Mouse (Mus musculus) forebrain, embryonic 14.5 days (tissue): ENCODE measurements around the gene Atp5f1. TPM values are rescaled to one million over a fixed set of nuclear protein-coding genes. Genes with fewer than 3 reads are reported as not detected.

Experiments
- ATAC-seq: fragments of 200-750 bp; cut with Nextera tagmentation; 2 replicates; pipeline ENCODE4 v1.8.0; 2017; ENCODE audit warnings: mild to moderate bottlenecking, moderate library complexity
- DNase-seq: peaks from one replicate; pipeline ENCODE4 v3.0.0-alpha.2; 2015; ENCODE audit warnings: low spot score
- H3K27ac ChIP-seq: fragments of 300-500 bp; sonication (generic); 2 replicates; pipeline ENCODE4 v1.5.1; 2014; ENCODE audit warnings: low read depth, mild to moderate bottlenecking, control low read depth, low read length, moderate library complexity
- H3K27me3 ChIP-seq: fragments of 300-500 bp; sonication (generic); replicated peaks from 2 replicates; pipeline ENCODE4 v1.6.1; 2014; ENCODE audit warnings: low read length, control low read depth, mixed read lengths; ENCODE audit not compliant: control insufficient read depth, insufficient read depth
- H3K36me3 ChIP-seq: fragments of 300-500 bp; sonication (generic); 2 replicates; pipeline ENCODE4 v1.6.1; 2014; ENCODE audit warnings: low read length, control low read depth; ENCODE audit not compliant: control insufficient read depth, insufficient read depth
- H3K4me1 ChIP-seq: fragments of 300-500 bp; sonication (generic); 2 replicates; pipeline ENCODE4 v1.6.1; 2014; ENCODE audit warnings: antibody characterized with exemption, low read length, control low read depth; ENCODE audit not compliant: control insufficient read depth, insufficient read depth
- H3K4me2 ChIP-seq: fragments of 300-500 bp; sonication (generic); 2 replicates; pipeline ENCODE4 v1.6.1; 2014; ENCODE audit warnings: mild to moderate bottlenecking, control low read depth, low read length
- H3K4me3 ChIP-seq: fragments of 300-500 bp; sonication (generic); 2 replicates; pipeline ENCODE4 v1.5.1; 2014; ENCODE audit warnings: low read depth, low read length, control low read depth
- H3K9ac ChIP-seq: fragments of 300-500 bp; sonication (generic); 2 replicates; pipeline ENCODE4 v1.6.1; 2014; ENCODE audit warnings: mild to moderate bottlenecking, low read length, control low read depth, moderate library complexity
- H3K9me3 ChIP-seq: fragments of 300-500 bp; sonication (generic); replicated peaks from 2 replicates; pipeline ENCODE4 v1.6.1; 2016; ENCODE audit warnings: low read length, control low read depth, mixed read lengths; ENCODE audit not compliant: control insufficient read depth
- WGBS: fragments of 180-500 bp; shearing (Covaris S2); extraction: QIAGEN DNeasy Blood & Tissue Kit; methylation state at CpG from one replicate; pipeline ENCODE4 v1.1.7; 2014; 5-methylcytosine and 5-hydroxymethylcytosine counted together
- polyA plus RNA-seq: library from polyadenylated mRNA; unstranded; fragments of >200 nt; fragmentation: Nextera tagmentation; extraction: Ambion mirVana; gene quantifications from 2 replicates; pipeline ENCODE4 v1.2.1, GENCODE M21; 2014

The Atp5f1 gene
- polyA plus RNA-seq, 1 experiment from 2014 or later = 581 TPM

- DNase-seq (peak; percentile 7), ATAC-seq (no peak)
- H3K4me2 ChIP-seq = no peak overlapping the region
- 76% methylated on average over 5 of the region's 5 CpGs for WGBS
- no peaks in the 10 kb centered on the region for H3K4me1 ChIP-seq
- no peak overlapping the region for H3K27ac ChIP-seq
- no peaks in the 10 kb centered on the region for H3K9me3 ChIP-seq
- no peak overlapping the region for H3K9ac ChIP-seq
- H3K36me3 ChIP-seq = peaks cover 4% of the 10 kb centered on the region; the same call in 1 of the 2 replicates
- H3K4me3 ChIP-seq = no peak overlapping the region
- no peaks in the 10 kb centered on the region for H3K27me3 ChIP-seq
Measured at GRCm38 (mm10) chr3:105935033-105935432, 24.9 kb downstream of the Atp5f1 start.

DNA sequence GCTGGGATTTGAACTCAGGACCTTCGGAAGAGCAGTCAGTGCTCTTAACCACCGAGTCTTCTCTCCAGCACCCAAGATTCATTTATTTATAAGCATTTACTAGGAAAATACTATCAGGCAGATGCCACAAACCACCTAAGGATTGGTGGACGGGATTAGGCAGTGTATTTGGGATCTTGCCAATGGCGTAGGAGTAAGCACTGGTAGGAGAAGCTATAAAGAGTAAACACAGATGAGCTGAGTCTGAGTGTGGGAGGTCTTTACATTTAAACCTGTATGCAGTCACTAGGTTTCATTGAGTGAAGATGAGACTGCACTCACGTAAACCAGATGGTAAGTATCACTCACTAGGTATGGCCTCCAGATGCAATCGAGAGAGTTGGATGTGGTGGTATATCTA is 26.0 kb downstream of the Atp5f1 start:
- H3K27me3 ChIP-seq = no peaks in the 10 kb centered on the region
- DNase-seq (no peak), ATAC-seq (no peak)
- H3K27ac ChIP-seq = no peak overlapping the region
- no peaks in the 10 kb centered on the region for H3K4me1 ChIP-seq
- 92% methylated on average over 6 of the region's 6 CpGs for WGBS
- H3K4me3 ChIP-seq = no peak overlapping the region
- peaks cover 4% of the 10 kb centered on the region; the same call in 1 of the 2 replicates for H3K36me3 ChIP-seq
- no peak overlapping the region for H3K4me2 ChIP-seq
- H3K9ac ChIP-seq = no peak overlapping the region
- no peaks in the 10 kb centered on the region for H3K9me3 ChIP-seq

- H3K4me1 ChIP-seq = no peaks in the 10 kb centered on the region
- no peak within 1 kb of the TSS for H3K9ac ChIP-seq
- no peak within 1 kb of the TSS for H3K27ac ChIP-seq
- ATAC-seq (no peak), DNase-seq (no peak)
- no peak within 1 kb of the TSS for H3K4me3 ChIP-seq
- H3K4me2 ChIP-seq = no peak within 1 kb of the TSS
- no peaks in the 10 kb centered on the region for H3K36me3 ChIP-seq
- no peaks in the 10 kb centered on the region for H3K9me3 ChIP-seq
- WGBS = 87% methylated on average over 8 of the region's 8 CpGs
- H3K27me3 ChIP-seq = no peaks in the 10 kb centered on the region
Measured at GRCm38 (mm10) chr3:105932240-105933071, 27.4 kb downstream of the Atp5f1 start, which contains the start of gene I830077J02Rik. Gene I830077J02Rik (minus strand): TSS chr3:105932664.

DNA sequence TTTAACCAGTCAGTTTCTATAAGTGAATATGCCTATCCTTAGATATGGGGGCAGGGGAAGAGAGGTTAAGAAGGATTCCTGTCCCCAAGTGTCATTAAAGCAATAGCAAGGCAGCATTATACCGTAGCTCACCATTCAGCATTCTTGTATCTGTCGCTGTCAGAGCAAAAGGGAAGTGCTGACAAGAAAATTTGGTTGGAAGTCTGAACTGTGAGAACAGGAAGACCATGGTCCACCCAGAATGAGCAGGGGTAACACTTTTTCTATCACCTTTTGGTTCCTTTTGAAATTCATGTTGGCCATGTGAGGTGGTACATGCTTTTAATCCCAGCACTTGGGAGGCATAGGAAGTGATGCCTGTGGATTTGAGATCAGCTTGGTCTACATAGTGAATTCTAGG is 28.8 kb downstream of the Atp5f1 start:
- Histone ChIP-seq H3K27me3 (no peaks in the 10 kb centered on the region), H3K4me3 (no peak overlapping the region), H3K36me3 (no peaks in the 10 kb centered on the region), H3K9me3 (no peaks in the 10 kb centered on the region), H3K9ac (no peak overlapping the region), H3K4me2 (no peak overlapping the region), H3K27ac (no peak overlapping the region), H3K4me1 (no peaks in the 10 kb centered on the region)
- ATAC-seq (no peak), DNase-seq (no peak)
- 92% methylated on average over 2 of the region's 2 CpGs for WGBS

DNA sequence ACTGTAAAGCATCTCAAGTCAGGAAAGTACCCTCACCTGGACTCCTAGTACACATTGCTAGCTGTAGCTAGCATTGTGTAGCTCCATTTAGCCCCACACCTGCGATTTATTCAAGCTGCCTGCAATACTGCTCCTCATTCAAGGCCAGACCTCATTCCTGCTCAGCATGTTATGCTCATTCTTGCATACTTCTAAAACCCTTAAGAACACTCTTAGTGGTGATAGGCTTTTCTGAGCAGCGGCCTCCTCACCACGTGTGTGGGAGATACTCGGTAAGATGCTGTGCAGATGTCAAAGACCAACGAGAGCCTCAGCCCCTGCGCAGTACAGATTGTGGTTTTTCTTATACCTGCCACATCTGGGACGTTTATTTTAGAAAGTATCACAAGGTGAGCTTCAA is 30.1 kb downstream of the Atp5f1 start:
- ATAC-seq = no peak
- H3K27ac ChIP-seq = no peak overlapping the region

DNA sequence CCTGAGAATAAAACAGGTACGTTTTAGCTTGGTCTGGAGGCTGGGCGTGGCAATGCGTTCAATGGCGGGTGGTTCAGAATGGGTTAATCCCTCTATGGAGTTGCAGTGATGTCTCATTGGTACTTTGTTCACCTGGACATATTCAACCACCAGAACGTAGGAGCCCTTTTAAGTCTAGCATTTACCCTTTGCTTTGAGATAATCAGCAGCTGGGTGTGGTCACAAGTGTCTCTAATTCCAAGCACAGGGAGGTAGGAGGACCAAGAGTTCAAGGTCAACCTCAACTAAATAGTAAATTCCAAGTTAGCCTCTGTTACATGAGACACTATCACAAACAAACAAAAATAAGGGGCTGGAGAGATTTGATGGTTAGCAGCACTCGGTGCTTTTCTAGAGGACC is 31.1 kb downstream of the Atp5f1 start:
- Histone ChIP-seq H3K4me2 (no peak overlapping the region), H3K36me3 (no peaks in the 10 kb centered on the region), H3K9me3 (no peaks in the 10 kb centered on the region), H3K4me3 (no peak overlapping the region), H3K4me1 (no peaks in the 10 kb centered on the region), H3K27me3 (no peaks in the 10 kb centered on the region), H3K9ac (no peak overlapping the region), H3K27ac (no peak overlapping the region)
- ATAC-seq (no peak), DNase-seq (no peak)
- WGBS = 87% methylated on average over 6 of the region's 6 CpGs

More for the DNA sequence above, 30.1 kb downstream of the Atp5f1 start:
- H3K4me1 ChIP-seq = no peaks in the 10 kb centered on the region
- no peaks in the 10 kb centered on the region for H3K27me3 ChIP-seq
- no peaks in the 10 kb centered on the region for H3K9me3 ChIP-seq
- no peak overlapping the region for H3K9ac ChIP-seq
- H3K4me2 ChIP-seq = no peak overlapping the region
- WGBS = 87% methylated on average over 7 of the region's 7 CpGs
- no peak for DNase-seq
- no peaks in the 10 kb centered on the region for H3K36me3 ChIP-seq
- no peak overlapping the region for H3K4me3 ChIP-seq

DNA sequence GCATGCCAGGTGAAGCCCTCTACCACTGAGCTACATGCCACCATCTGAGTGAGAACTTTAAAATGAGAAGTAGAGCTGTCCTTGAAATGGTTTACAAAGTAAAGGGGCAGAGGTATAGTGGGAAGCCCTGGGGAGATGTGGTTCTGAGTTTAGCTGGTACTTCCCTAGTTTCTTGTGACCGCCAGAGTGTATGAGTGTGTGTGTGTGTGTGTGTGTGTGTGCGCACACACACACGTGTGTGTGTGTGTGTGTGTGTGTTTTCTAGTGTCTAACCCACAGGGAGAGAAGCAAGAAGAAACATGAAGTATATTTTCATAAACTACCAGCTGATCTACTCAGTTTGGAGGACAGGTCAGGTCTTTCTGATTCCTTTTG is 31.7 kb downstream of the Atp5f1 start:
- Histone ChIP-seq H3K36me3 (no peaks in the 10 kb centered on the region), H3K27ac (no peak overlapping the region), H3K9ac (no peak overlapping the region), H3K4me1 (no peaks in the 10 kb centered on the region), H3K9me3 (no peaks in the 10 kb centered on the region), H3K4me2 (no peak overlapping the region), H3K27me3 (no peaks in the 10 kb centered on the region), H3K4me3 (no peak overlapping the region)
- no peak for DNase-seq
- ATAC-seq = no peak
- 88% methylated on average over 3 of the region's 3 CpGs for WGBS

DNA sequence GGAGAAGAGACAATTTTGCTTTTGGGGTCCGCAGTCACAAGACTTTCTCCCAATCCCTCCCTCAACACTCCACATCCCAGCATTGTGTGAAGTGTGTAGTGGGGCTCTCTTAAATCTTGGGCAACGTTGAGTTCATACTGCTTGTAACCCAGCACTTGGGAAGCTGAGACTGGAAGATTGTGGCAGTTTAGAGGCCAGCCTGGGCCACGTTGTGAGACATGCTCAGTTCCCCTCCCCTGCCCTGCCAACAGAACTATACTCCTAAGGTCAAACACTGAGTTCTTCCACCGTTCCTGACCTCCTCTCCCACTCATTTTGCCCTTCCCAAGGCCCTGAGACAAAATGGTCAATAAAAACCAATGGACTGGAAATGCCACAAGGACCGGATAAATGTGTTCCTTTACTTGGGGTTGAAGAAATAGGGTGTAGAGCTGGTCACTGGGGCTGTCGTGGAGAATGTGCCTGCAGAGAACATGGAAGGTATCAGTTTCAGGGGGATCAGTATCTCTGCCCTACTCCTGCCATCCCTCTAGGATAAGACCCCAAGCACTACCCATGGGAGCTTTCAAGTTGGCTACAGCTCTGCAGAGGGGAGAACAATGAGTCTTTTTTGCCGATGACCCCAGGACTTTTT is 32.2 kb downstream of the Atp5f1 start:
- ATAC-seq (no peak), DNase-seq (no peak)
- Histone ChIP-seq H3K9ac (no peak overlapping the region), H3K27ac (no peak overlapping the region), H3K4me3 (no peak overlapping the region), H3K9me3 (no peaks in the 10 kb centered on the region), H3K27me3 (no peaks in the 10 kb centered on the region), H3K36me3 (no peaks in the 10 kb centered on the region), H3K4me1 (no peaks in the 10 kb centered on the region), H3K4me2 (no peak overlapping the region)
- 86% methylated on average over 7 of the region's 7 CpGs for WGBS

GRCm38 (mm10) chr3:105924616-105925015 is 35.3 kb downstream of the Atp5f1 start:
- H3K9me3 ChIP-seq = no peaks in the 10 kb centered on the region
- H3K9ac ChIP-seq = no peak overlapping the region
- no peak overlapping the region for H3K4me2 ChIP-seq
- no peaks in the 10 kb centered on the region for H3K4me1 ChIP-seq
- no peaks in the 10 kb centered on the region for H3K36me3 ChIP-seq
- whole genome bisulfite sequencing = 86% methylated on average over 9 of the region's 9 CpGs
- H3K27me3 ChIP-seq = no peaks in the 10 kb centered on the region
- ATAC-seq (no peak), DNase-seq (no peak)
- H3K27ac ChIP-seq = no peak overlapping the region
- H3K4me3 ChIP-seq = no peak overlapping the region
